Mouse (Mus musculus): ENCODE data around the gene Echdc2. TPM values are rescaled to one million over a fixed set of nuclear protein-coding genes. Genes with fewer than 3 reads are reported as not detected.
A peak's percentile ranks its signal among the peaks of the same experiment; 100 is the strongest.
"Not testable (repeated sequence)": the region's sequence is repeated elsewhere in the genome, so short reads cannot be mapped to it uniquely, and the experiment has no call there.

Echdc2 gene
- polyA plus RNA-seq, 1 experiment from 2014 or later: 19.2 TPM

- not testable (repeated sequence) for H3K27ac ChIP-seq; H3K4me1 ChIP-seq; H3K4me3 ChIP-seq; H3K27me3 ChIP-seq (ENCODE audit: insufficient read depth, poor library complexity, severe bottlenecking); DNase-seq (ENCODE audit: low spot score); H3K9me3 ChIP-seq; H3K36me3 ChIP-seq
- WGBS: 34% methylated on average over 3 of the region's 3 CpGs
Observed at GRCm38 (mm10) chr4:108145554-108145953, 19.7 kb upstream of the Echdc2 start.

- not testable (repeated sequence) for H3K27me3 ChIP-seq (ENCODE audit: insufficient read depth, poor library complexity, severe bottlenecking); DNase-seq (ENCODE audit: low spot score); H3K4me1 ChIP-seq; H3K4me3 ChIP-seq; H3K27ac ChIP-seq; H3K36me3 ChIP-seq; H3K9me3 ChIP-seq
- 78% methylated on average over 1 of the region's 1 CpGs for WGBS
Observed at GRCm38 (mm10) chr4:108155141-108155540, 10.1 kb upstream of the Echdc2 start.

GRCm38 (mm10) chr4:108161936-108162335, 3.3 kb upstream of the Echdc2 start:
- H3K36me3 ChIP-seq: no peaks in the 10 kb centered on the region
- H3K4me3 ChIP-seq: no peak overlapping the region
- H3K9me3 ChIP-seq: no peaks in the 10 kb centered on the region
- H3K27me3 ChIP-seq (ENCODE audit: insufficient read depth, poor library complexity, severe bottlenecking): peaks cover 19% of the 10 kb centered on the region; the same call in 1 of the 2 replicates
- H3K4me1 ChIP-seq: peaks cover 10% of the 10 kb centered on the region
- no peak overlapping the region for H3K27ac ChIP-seq
- WGBS: 82% methylated on average over 8 of the region's 8 CpGs
- no peak for DNase-seq (ENCODE audit: low spot score)

- Histone ChIP-seq H3K9me3 (no peaks in the 10 kb centered on the region), H3K4me3 (no peak overlapping the region), H3K36me3 (no peaks in the 10 kb centered on the region), H3K27me3 (ENCODE audit: insufficient read depth, poor library complexity, severe bottlenecking) (peaks cover 19% of the 10 kb centered on the region; the same call in 1 of the 2 replicates), H3K27ac (no peak overlapping the region), H3K4me1 (peaks cover 10% of the 10 kb centered on the region)
- DNase-seq (ENCODE audit: low spot score): no peak
- 80% methylated on average over 3 of the region's 3 CpGs for WGBS
Observed at GRCm38 (mm10) chr4:108163291-108163690, 1.9 kb upstream of the Echdc2 start.

- no peak overlapping the region for H3K27ac ChIP-seq
- no peak overlapping the region for H3K4me3 ChIP-seq
- peaks cover 19% of the 10 kb centered on the region; the same call in 1 of the 2 replicates for H3K27me3 ChIP-seq (ENCODE audit: insufficient read depth, poor library complexity, severe bottlenecking)
- WGBS: 74% methylated on average over 4 of the region's 4 CpGs
- peaks cover 7% of the 10 kb centered on the region; the same call in 1 of the 2 replicates for H3K36me3 ChIP-seq
- peaks cover 10% of the 10 kb centered on the region for H3K4me1 ChIP-seq
- H3K9me3 ChIP-seq: no peaks in the 10 kb centered on the region
- no peak for DNase-seq (ENCODE audit: low spot score)
Observed at GRCm38 (mm10) chr4:108166874-108167273, 1.6 kb downstream of the Echdc2 start.

GRCm38 (mm10) chr4:108168056-108168455, 2.8 kb downstream of the Echdc2 start:
- peaks cover 7% of the 10 kb centered on the region; the same call in 1 of the 2 replicates for H3K36me3 ChIP-seq
- 81% methylated on average over 6 of the region's 6 CpGs for WGBS
- no peak for DNase-seq (ENCODE audit: low spot score)
- peaks cover 10% of the 10 kb centered on the region for H3K4me1 ChIP-seq
- H3K9me3 ChIP-seq: no peaks in the 10 kb centered on the region
- H3K27ac ChIP-seq: no peak overlapping the region
- peaks cover 19% of the 10 kb centered on the region; the same call in 1 of the 2 replicates for H3K27me3 ChIP-seq (ENCODE audit: insufficient read depth, poor library complexity, severe bottlenecking)
- no peak overlapping the region for H3K4me3 ChIP-seq

GRCm38 (mm10) chr4:108182278-108182677, 17.0 kb downstream of the Echdc2 start:
- Histone ChIP-seq H3K9me3 (no peaks in the 10 kb centered on the region), H3K27ac (no peak overlapping the region), H3K36me3 (no peaks in the 10 kb centered on the region), H3K4me1 (no peaks in the 10 kb centered on the region), H3K27me3 (ENCODE audit: insufficient read depth, poor library complexity, severe bottlenecking) (no peaks in the 10 kb centered on the region), H3K4me3 (no peak overlapping the region)
- WGBS: 58% methylated on average over 1 of the region's 1 CpGs
- DNase-seq (ENCODE audit: low spot score): no peak

- H3K27ac ChIP-seq: no peak overlapping the region
- no peak overlapping the region for H3K4me3 ChIP-seq
- no peaks in the 10 kb centered on the region for H3K36me3 ChIP-seq
- no peaks in the 10 kb centered on the region for H3K27me3 ChIP-seq (ENCODE audit: insufficient read depth, poor library complexity, severe bottlenecking)
- no peak for DNase-seq (ENCODE audit: low spot score)
- H3K4me1 ChIP-seq: 0 out of 2 replicates have a peak, but pooled peaks cover 4% of the 10 kb centered on the region
- 82% methylated on average over 2 of the region's 2 CpGs for WGBS
- H3K9me3 ChIP-seq: no peaks in the 10 kb centered on the region
Observed at GRCm38 (mm10) chr4:108192821-108193323, 27.6 kb downstream of the Echdc2 start.

- Histone ChIP-seq H3K27me3 (ENCODE audit: insufficient read depth, poor library complexity, severe bottlenecking) (no peaks in the 10 kb centered on the region), H3K9me3 (no peaks in the 10 kb centered on the region), H3K27ac (0 out of 2 replicates have a peak overlapping the region, but pooled peaks have one; percentile 12), H3K36me3 (no peaks in the 10 kb centered on the region), H3K4me3 (no peak overlapping the region), H3K4me1 (0 out of 2 replicates have a peak, but pooled peaks cover 4% of the 10 kb centered on the region)
- no peak for DNase-seq (ENCODE audit: low spot score)
- 63% methylated on average over 6 of the region's 6 CpGs for WGBS
Observed at GRCm38 (mm10) chr4:108196277-108196855, 31.1 kb downstream of the Echdc2 start.

- H3K4me3 ChIP-seq: no peak overlapping the region
- 60% methylated on average over 2 of the region's 2 CpGs for WGBS
- DNase-seq (ENCODE audit: low spot score): no peak
- no peaks in the 10 kb centered on the region for H3K27me3 ChIP-seq (ENCODE audit: insufficient read depth, poor library complexity, severe bottlenecking)
- no peaks in the 10 kb centered on the region for H3K9me3 ChIP-seq
- H3K27ac ChIP-seq: no peak overlapping the region
- no peaks in the 10 kb centered on the region for H3K36me3 ChIP-seq
- H3K4me1 ChIP-seq: 0 out of 2 replicates have a peak, but pooled peaks cover 4% of the 10 kb centered on the region
Observed at GRCm38 (mm10) chr4:108199236-108199635, 34.0 kb downstream of the Echdc2 start.

- Histone ChIP-seq H3K9me3 (no peaks in the 10 kb centered on the region), H3K27me3 (ENCODE audit: insufficient read depth, poor library complexity, severe bottlenecking) (no peaks in the 10 kb centered on the region), H3K4me1 (no peaks in the 10 kb centered on the region), H3K27ac (no peak overlapping the region), H3K36me3 (no peaks in the 10 kb centered on the region), H3K4me3 (no peak overlapping the region)
- 80% methylated on average over 6 of the region's 6 CpGs for WGBS
- DNase-seq (ENCODE audit: low spot score): no peak
Observed at GRCm38 (mm10) chr4:108204629-108205028, 39.4 kb downstream of the Echdc2 start.

GRCm38 (mm10) chr4:108213023-108213422, 47.8 kb downstream of the Echdc2 start:
- Histone ChIP-seq H3K9me3 (no peaks in the 10 kb centered on the region), H3K36me3 (no peaks in the 10 kb centered on the region), H3K4me1 (peaks cover 10% of the 10 kb centered on the region), H3K27ac (no peak overlapping the region), H3K4me3 (no peak overlapping the region), H3K27me3 (ENCODE audit: insufficient read depth, poor library complexity, severe bottlenecking) (peaks cover 26% of the 10 kb centered on the region)
- DNase-seq (ENCODE audit: low spot score): no peak
- 79% methylated on average over 2 of the region's 2 CpGs for WGBS

GRCm38 (mm10) chr4:108217332-108218179, 52.3 kb downstream of the Echdc2 start, which contains the start of gene Zyg11a:
TSS of gene Zyg11a (minus strand) at chr4:108218048.
- 2% methylated on average over 83 of the region's 107 CpGs for WGBS

More at GRCm38 (mm10) chr4:108217332-108218179, 52.3 kb downstream of the Echdc2 start, which contains the start of gene Zyg11a:
- DNase-seq (ENCODE audit: low spot score): peak; percentile 76
- peaks cover 50% of the 10 kb centered on the region for H3K27me3 ChIP-seq (ENCODE audit: insufficient read depth, poor library complexity, severe bottlenecking)
- no peaks in the 10 kb centered on the region for H3K9me3 ChIP-seq
- H3K4me1 ChIP-seq: peaks cover 16% of the 10 kb centered on the region
- peak within 1 kb of the TSS; percentile 42; the same call in 1 of the 2 replicates for H3K27ac ChIP-seq
- peak within 1 kb of the TSS; percentile 66 for H3K4me3 ChIP-seq
- H3K36me3 ChIP-seq: no peaks in the 10 kb centered on the region
